Mouse (Mus musculus): ENCODE measurements around the gene Hoxd12. TPM values are rescaled to one million over a fixed set of nuclear protein-coding genes. Genes with fewer than 3 reads are reported as not detected.

Hoxd12 gene
- polyA plus RNA-seq, 1 experiment from 2014 or later: not detected

DNA sequence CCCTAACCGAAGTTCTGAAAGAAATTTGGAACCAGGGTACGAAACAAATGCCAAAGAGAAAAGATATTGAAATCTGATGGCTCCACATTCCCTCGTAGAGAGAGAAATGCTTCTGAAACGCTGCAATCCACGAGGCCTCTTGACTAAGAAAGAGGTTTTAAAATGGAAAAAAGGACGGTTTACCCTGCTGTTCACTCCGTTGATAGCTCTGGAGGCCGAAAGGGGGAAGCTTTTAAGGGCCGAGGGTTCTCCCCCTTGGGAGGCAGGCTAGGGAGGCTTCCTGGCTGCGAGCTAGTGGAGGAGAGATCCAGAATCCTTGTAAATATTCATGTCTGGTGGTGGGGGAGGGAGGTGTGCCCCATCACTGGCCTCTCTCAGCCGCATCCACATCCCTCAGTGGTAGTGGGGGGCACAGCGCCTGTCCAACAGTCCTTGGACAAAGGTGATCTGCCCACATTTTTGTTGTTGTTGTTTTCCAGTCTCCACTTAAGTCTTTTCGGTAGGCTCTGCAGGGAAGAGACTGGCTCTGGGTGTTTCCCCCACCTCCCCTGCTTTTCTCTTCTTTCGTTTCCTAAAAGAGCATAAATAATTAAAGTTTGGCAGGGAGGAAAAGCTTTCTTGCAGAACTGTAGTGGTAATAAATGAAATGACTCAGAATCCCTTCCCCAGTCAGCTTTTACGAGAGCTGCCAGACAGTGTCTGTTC is 4.2 kb downstream of the Hoxd12 start, which contains the start of gene Hoxd11:
Hoxd11 (plus strand) TSS at position 667 of the 705 bp plus-strand sequence.
- peak within 1 kb of the TSS; percentile 39 for H3K9ac ChIP-seq (replicated peaks; ENCODE audit: low read depth, low read length)
- peak within 1 kb of the TSS; percentile 42 for H3K4me2 ChIP-seq (ENCODE audit: low read depth, low read length)
- H3K9me3 ChIP-seq (ENCODE audit: control insufficient read depth, low read length): no peaks in the 10 kb centered on the region
- whole genome bisulfite sequencing: 3% methylated on average over 15 of the region's 15 CpGs
- peaks cover 53% of the 10 kb centered on the region for H3K27me3 ChIP-seq (ENCODE audit: control insufficient read depth, insufficient read depth, low read length)
- ATAC-seq (ENCODE audit: low read depth): no peak
- peak within 1 kb of the TSS; percentile 81 for H3K27ac ChIP-seq (ENCODE audit: low read depth, low read length)
- H3K4me3 ChIP-seq (ENCODE audit: low read depth, low read length): peak within 1 kb of the TSS; percentile 42
- 0 out of 2 replicates have a peak, but pooled peaks cover 10% of the 10 kb centered on the region for H3K4me1 ChIP-seq (ENCODE audit: control insufficient read depth, insufficient read depth, low read length)
- H3K36me3 ChIP-seq (ENCODE audit: control insufficient read depth, insufficient read depth, low read length): no peaks in the 10 kb centered on the region

DNA sequence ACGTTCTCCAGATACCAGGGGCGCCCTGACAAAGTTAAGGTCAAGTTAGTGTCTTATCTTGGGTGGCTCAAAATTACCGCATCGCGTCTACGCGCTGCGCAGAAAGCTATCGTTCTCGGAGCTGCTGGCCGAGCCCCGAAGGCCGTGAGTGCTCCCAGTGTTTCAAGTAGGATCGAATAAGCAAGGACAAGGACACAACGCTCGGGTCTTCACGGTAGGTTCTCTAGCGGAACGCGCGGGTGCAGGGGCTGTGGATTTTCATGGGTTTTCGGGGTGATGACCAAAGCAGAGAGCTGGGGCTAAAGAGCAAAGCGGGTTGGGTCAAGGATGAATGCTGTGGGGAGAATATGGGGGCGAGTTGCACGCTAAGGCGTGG is 4.8 kb downstream of the Hoxd12 start:
- WGBS: 1% methylated on average over 26 of the region's 26 CpGs
- no peaks in the 10 kb centered on the region for H3K9me3 ChIP-seq (ENCODE audit: control insufficient read depth, low read length)
- H3K4me2 ChIP-seq (ENCODE audit: low read depth, low read length): peak overlapping the region; percentile 42
- peaks cover 53% of the 10 kb centered on the region for H3K27me3 ChIP-seq (ENCODE audit: control insufficient read depth, insufficient read depth, low read length)
- H3K36me3 ChIP-seq (ENCODE audit: control insufficient read depth, insufficient read depth, low read length): no peaks in the 10 kb centered on the region
- H3K27ac ChIP-seq (ENCODE audit: low read depth, low read length): peak overlapping the region; percentile 81
- H3K4me3 ChIP-seq (ENCODE audit: low read depth, low read length): peak overlapping the region; percentile 42
- peak overlapping the region; percentile 39 for H3K9ac ChIP-seq (replicated peaks; ENCODE audit: low read depth, low read length)
- ATAC-seq (ENCODE audit: low read depth): no peak
- 0 out of 2 replicates have a peak, but pooled peaks cover 10% of the 10 kb centered on the region for H3K4me1 ChIP-seq (ENCODE audit: control insufficient read depth, insufficient read depth, low read length)

DNA sequence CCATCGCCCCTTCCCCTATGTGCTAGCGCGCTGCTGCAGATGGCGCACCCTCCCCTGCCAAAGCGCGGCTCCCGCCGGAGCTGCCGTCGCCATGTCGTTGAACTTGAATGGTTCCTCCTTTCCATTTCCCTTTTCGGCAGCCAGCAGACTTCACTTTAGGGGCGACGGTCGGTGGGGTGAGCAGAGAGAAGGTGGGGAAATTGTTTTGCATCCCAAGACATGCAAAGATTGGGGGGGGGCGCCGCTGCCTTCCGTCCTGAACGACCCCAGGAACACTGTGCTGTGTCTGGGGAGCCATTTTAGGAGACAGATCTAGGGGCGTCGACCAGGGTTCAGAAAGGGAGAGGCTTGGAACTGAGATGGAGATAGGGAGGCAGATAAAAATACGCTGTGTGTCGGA is 5.2 kb downstream of the Hoxd12 start:
- peak overlapping the region; percentile 81 for H3K27ac ChIP-seq (ENCODE audit: low read depth, low read length)
- H3K36me3 ChIP-seq (ENCODE audit: control insufficient read depth, insufficient read depth, low read length): no peaks in the 10 kb centered on the region
- H3K27me3 ChIP-seq (ENCODE audit: control insufficient read depth, insufficient read depth, low read length): peaks cover 53% of the 10 kb centered on the region
- H3K4me3 ChIP-seq (ENCODE audit: low read depth, low read length): peak overlapping the region; percentile 42
- H3K4me2 ChIP-seq (ENCODE audit: low read depth, low read length): peak overlapping the region; percentile 42
- no peaks in the 10 kb centered on the region for H3K9me3 ChIP-seq (ENCODE audit: control insufficient read depth, low read length)
- WGBS: 0% methylated on average over 23 of the region's 23 CpGs
- H3K4me1 ChIP-seq (ENCODE audit: control insufficient read depth, insufficient read depth, low read length): 0 out of 2 replicates have a peak, but pooled peaks cover 10% of the 10 kb centered on the region
- no peak for ATAC-seq (ENCODE audit: low read depth)
- H3K9ac ChIP-seq (replicated peaks; ENCODE audit: low read depth, low read length): peak overlapping the region; percentile 39

DNA sequence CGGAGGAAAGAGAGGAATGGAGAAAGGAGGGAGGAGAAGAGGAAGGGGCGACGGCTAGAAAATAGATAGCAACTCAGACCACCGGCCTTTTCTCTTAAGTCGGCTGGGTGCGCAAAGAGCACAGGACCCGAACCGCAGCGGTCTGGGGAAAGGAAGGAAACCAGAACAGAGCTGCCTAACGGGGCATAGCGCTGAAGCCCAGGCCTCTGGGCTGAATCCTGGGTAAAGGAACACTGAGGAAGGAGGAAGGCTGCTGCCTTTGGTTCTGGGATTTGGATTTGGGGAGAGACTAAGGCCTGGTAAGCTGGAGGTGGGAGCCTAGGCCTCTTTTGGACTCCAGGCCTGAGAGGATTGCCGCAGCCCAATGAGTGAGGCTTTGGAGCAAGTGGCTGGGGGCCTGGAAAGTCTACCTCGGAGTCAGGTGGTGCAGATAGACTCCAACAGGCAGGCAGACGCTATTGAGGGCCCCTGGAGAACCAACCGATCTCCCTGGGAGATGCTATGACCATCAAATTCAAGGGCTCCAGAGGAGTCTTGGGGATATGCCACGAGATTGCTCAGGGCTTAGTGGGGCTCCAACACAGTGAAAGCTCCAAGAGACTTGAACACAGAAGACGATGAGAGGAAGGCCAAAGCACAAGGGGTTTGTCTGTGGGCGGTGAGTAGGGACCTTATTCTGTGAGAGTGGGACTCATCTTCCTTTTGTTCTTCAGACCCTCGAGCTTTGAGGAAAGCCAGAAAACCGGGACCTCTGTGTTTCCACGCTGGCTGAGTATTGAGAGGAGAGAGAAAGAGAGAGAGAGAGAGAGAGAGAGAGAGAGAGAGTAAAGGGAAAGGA is 6.0 kb downstream of the Hoxd12 start:
- 3% methylated on average over 21 of the region's 21 CpGs for WGBS
- Histone ChIP-seq H3K9me3 (ENCODE audit: control insufficient read depth, low read length) (no peaks in the 10 kb centered on the region), H3K27me3 (ENCODE audit: control insufficient read depth, insufficient read depth, low read length) (peaks cover 59% of the 10 kb centered on the region), H3K4me2 (ENCODE audit: low read depth, low read length) (peak overlapping the region; percentile 42), H3K27ac (ENCODE audit: low read depth, low read length) (peak overlapping the region; percentile 81), H3K4me3 (ENCODE audit: low read depth, low read length) (peak overlapping the region; percentile 42; the same call in 1 of the 2 replicates), H3K9ac (replicated peaks; ENCODE audit: low read depth, low read length) (peak overlapping the region; percentile 39; the same call in 1 of the 2 replicates), H3K36me3 (ENCODE audit: control insufficient read depth, insufficient read depth, low read length) (no peaks in the 10 kb centered on the region), H3K4me1 (ENCODE audit: control insufficient read depth, insufficient read depth, low read length) (0 out of 2 replicates have a peak, but pooled peaks cover 4% of the 10 kb centered on the region)
- ATAC-seq (ENCODE audit: low read depth): no peak

DNA sequence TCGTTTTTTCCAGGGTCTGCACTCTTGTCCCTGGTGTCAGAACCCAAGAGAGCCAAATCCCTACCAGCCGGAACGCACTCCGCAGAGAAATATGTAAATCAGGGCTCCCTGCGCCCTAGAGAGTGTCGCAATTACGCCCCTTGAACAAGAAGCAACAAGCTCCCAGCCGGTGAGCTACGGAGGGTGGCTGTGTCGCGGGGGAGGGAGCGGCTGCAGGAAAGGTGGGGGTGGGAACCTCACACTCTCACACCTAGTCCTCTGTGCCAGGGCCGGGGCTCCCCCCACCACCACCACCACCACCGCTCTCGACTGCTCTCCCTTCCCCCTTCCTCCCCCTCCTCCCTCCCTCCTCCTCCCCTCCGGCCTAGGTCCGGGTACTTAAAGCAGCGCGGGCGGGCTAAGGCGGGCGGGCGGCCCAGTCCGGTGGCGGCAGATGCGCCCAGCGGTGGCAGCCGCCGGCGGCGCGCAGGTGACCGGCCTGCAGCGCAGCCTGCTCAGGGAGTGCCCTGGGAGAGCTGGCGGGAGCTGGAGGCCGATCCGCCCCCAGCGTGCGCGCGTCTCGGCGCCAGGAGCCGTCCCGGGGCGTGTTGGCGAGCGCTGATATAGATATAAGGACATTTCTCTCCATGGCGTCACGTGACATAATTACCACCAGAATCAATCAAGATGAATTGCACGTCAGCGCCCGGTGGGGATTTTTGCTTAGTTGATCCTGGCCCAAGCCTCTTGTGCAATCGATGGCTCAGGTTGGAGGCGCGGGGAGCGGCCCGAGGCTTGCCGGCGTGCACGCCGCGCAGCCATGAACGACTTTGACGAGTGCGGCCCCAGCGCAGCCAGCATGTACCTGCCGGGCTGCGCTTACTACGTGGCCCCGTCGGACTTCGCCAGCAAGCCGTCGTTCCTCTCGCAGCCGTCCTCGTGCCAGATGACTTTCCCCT is 7.0 kb downstream of the Hoxd12 start:
- Histone ChIP-seq H3K36me3 (ENCODE audit: control insufficient read depth, insufficient read depth, low read length) (no peaks in the 10 kb centered on the region), H3K9me3 (ENCODE audit: control insufficient read depth, low read length) (no peaks in the 10 kb centered on the region), H3K27ac (ENCODE audit: low read depth, low read length) (peak overlapping the region; percentile 81), H3K4me1 (ENCODE audit: control insufficient read depth, insufficient read depth, low read length) (0 out of 2 replicates have a peak, but pooled peaks cover 4% of the 10 kb centered on the region), H3K4me3 (ENCODE audit: low read depth, low read length) (peak overlapping the region; percentile 42), H3K4me2 (ENCODE audit: low read depth, low read length) (peak overlapping the region; percentile 42), H3K27me3 (ENCODE audit: control insufficient read depth, insufficient read depth, low read length) (peaks cover 53% of the 10 kb centered on the region), H3K9ac (replicated peaks; ENCODE audit: low read depth, low read length) (peak overlapping the region; percentile 66)
- WGBS: under 1% methylated on average over 78 of the region's 78 CpGs
- peak; percentile 57 for ATAC-seq (ENCODE audit: low read depth)

DNA sequence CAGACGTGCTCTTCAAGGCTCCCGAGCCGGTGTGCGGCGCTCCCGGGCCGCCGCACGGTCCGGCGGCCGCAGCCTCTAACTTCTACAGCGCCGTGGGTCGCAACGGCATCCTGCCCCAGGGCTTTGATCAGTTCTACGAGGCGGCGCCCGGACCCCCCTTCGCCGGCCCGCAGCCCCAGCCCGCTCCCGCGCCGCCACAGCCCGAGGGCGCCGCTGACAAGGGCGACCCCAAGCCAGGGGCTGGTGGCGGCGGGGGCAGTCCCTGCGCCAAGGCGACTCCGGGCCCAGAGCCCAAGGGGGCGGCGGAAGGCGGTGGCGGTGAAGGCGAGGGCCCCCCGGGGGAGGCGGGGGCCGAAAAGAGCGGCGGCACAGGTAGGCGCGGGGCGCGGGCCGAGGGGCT is 8.0 kb downstream of the Hoxd12 start:
- Histone ChIP-seq H3K9me3 (ENCODE audit: control insufficient read depth, low read length) (no peaks in the 10 kb centered on the region), H3K4me3 (ENCODE audit: low read depth, low read length) (peak overlapping the region; percentile 42), H3K4me1 (ENCODE audit: control insufficient read depth, insufficient read depth, low read length) (0 out of 2 replicates have a peak, but pooled peaks cover 4% of the 10 kb centered on the region), H3K36me3 (ENCODE audit: control insufficient read depth, insufficient read depth, low read length) (no peaks in the 10 kb centered on the region), H3K27me3 (ENCODE audit: control insufficient read depth, insufficient read depth, low read length) (peaks cover 49% of the 10 kb centered on the region), H3K9ac (replicated peaks; ENCODE audit: low read depth, low read length) (peak overlapping the region; percentile 66), H3K4me2 (ENCODE audit: low read depth, low read length) (peak overlapping the region; percentile 42), H3K27ac (ENCODE audit: low read depth, low read length) (peak overlapping the region; percentile 81)
- ATAC-seq (ENCODE audit: low read depth): no peak
- WGBS: under 1% methylated on average over 44 of the region's 51 CpGs

DNA sequence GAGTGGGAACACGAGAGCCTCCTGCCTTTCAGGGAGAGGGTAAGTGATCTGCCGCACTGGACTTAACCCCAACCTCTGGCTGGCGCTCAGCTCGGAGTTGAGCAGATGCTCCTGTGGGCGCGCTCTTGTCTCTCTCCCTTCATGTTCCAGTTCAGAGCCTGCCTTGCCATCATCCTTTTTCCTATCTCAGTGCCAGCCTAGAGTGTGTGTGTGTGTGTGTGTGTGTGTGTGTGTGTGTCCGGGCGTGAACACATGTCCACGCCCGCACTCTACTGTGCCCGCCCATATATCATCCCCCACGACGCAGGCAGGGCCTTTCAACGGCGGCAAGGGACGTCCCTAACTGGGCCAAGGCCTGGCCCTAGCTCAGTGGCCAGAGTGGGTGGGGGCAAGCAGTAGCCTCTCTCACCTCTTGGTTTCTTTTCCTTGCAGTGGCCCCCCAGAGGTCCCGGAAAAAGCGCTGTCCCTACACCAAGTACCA is 8.7 kb downstream of the Hoxd12 start:
- Histone ChIP-seq H3K27me3 (ENCODE audit: control insufficient read depth, insufficient read depth, low read length) (peaks cover 45% of the 10 kb centered on the region), H3K9ac (replicated peaks; ENCODE audit: low read depth, low read length) (peak overlapping the region; percentile 66), H3K27ac (ENCODE audit: low read depth, low read length) (peak overlapping the region; percentile 81; the same call in 1 of the 2 replicates), H3K4me2 (ENCODE audit: low read depth, low read length) (peak overlapping the region; percentile 41), H3K9me3 (ENCODE audit: control insufficient read depth, low read length) (no peaks in the 10 kb centered on the region), H3K4me3 (ENCODE audit: low read depth, low read length) (peak overlapping the region; percentile 42), H3K4me1 (ENCODE audit: control insufficient read depth, insufficient read depth, low read length) (0 out of 2 replicates have a peak, but pooled peaks cover 4% of the 10 kb centered on the region), H3K36me3 (ENCODE audit: control insufficient read depth, insufficient read depth, low read length) (no peaks in the 10 kb centered on the region)
- peak; percentile 45 for ATAC-seq (ENCODE audit: low read depth)
- under 1% methylated on average over 18 of the region's 18 CpGs for WGBS

DNA sequence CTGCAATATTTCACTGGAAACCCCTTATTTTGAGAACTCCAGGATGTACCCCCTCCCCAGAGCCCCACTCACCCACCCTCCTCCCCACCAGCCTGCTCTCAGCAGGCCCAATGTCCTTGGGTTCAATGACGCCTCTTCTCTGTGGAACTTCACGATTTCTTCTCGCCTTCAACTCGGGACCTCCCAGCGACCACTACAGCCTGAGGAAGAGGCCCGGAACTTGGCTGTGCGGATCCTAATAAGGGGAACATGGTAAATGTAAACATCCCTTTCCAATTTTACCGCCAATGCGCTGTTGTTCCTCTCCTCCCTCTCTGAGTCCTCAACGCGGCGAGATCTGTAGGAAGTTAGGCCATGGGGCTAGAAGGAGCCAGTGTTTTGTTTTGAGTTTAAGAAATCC is 9.3 kb downstream of the Hoxd12 start:
- peaks cover 45% of the 10 kb centered on the region for H3K27me3 ChIP-seq (ENCODE audit: control insufficient read depth, insufficient read depth, low read length)
- ATAC-seq (ENCODE audit: low read depth): no peak
- H3K4me2 ChIP-seq (ENCODE audit: low read depth, low read length): peak overlapping the region; percentile 41
- peak overlapping the region; percentile 66 for H3K9ac ChIP-seq (replicated peaks; ENCODE audit: low read depth, low read length)
- H3K9me3 ChIP-seq (ENCODE audit: control insufficient read depth, low read length): no peaks in the 10 kb centered on the region
- WGBS: 4% methylated on average over 12 of the region's 12 CpGs
- H3K27ac ChIP-seq (ENCODE audit: low read depth, low read length): no peak overlapping the region
- H3K4me1 ChIP-seq (ENCODE audit: control insufficient read depth, insufficient read depth, low read length): 0 out of 2 replicates have a peak, but pooled peaks cover 4% of the 10 kb centered on the region
- peak overlapping the region; percentile 42 for H3K4me3 ChIP-seq (ENCODE audit: low read depth, low read length)
- no peaks in the 10 kb centered on the region for H3K36me3 ChIP-seq (ENCODE audit: control insufficient read depth, insufficient read depth, low read length)
